Mouse (Mus musculus) erythroid progenitor cell, adult 5-6 weeks (primary cell): ENCODE results near the gene Slc35f1. TPM values are rescaled to one million over a fixed set of nuclear protein-coding genes. Genes with fewer than 3 reads are reported as not detected.

ENCODE experiments used
- ATAC-seq: replicated peaks from 2 replicates; pipeline ENCODE4 v1.8.0; 2016; ENCODE audit warnings: moderate number of reproducible peaks, mild to moderate bottlenecking, moderate TSS enrichment, inconsistent platforms; ENCODE audit not compliant: poor library complexity, low FRiP score, severe bottlenecking
- total RNA-seq, 2 experiments: library from RNA; stranded (forward) in 1 of 2; stranded (reverse) in 1 of 2; fragments of 150-400 nt in 1 of 2; fragments of 186-747, 209-891 nt in 1 of 2; gene quantifications; 2 replicates each; pipeline versions ENCODE4 v1.2.3 to v1.2.4; 2015 to 2017; ENCODE audit warnings: low replicate concordance in 2 of 2

Gene Slc35f1
- total RNA-seq, 2 experiments from 2014 or later: not detected

- ATAC-seq: no peak
These were observed 370.4 kb downstream of the Slc35f1 start for GRCm38 (mm10) chr10:53060745-53061144.

GRCm38 (mm10) chr10:53062741-53063140 is 372.4 kb downstream of the Slc35f1 start:
- no peak for ATAC-seq

- no peak for ATAC-seq
These were observed 397.5 kb downstream of the Slc35f1 start for GRCm38 (mm10) chr10:53087811-53088210.

- no peak for ATAC-seq
These were observed 401.2 kb downstream of the Slc35f1 start for GRCm38 (mm10) chr10:53091525-53091924.

- ATAC-seq: no peak
These were observed 406.1 kb downstream of the Slc35f1 start for GRCm38 (mm10) chr10:53096446-53096845.

GRCm38 (mm10) chr10:53100881-53101280 is 410.5 kb downstream of the Slc35f1 start:
- ATAC-seq: no peak

- ATAC-seq: no peak
These were observed 411.1 kb downstream of the Slc35f1 start for GRCm38 (mm10) chr10:53101412-53101811.

GRCm38 (mm10) chr10:53102423-53102822 is 412.1 kb downstream of the Slc35f1 start:
- no peak for ATAC-seq

GRCm38 (mm10) chr10:53115028-53115427 is 424.7 kb downstream of the Slc35f1 start:
- ATAC-seq: peak; percentile 82; the same call in 1 of the 2 replicates

GRCm38 (mm10) chr10:53115673-53116398 is 425.5 kb downstream of the Slc35f1 start:
- no peak for ATAC-seq

GRCm38 (mm10) chr10:53120608-53121007 is 430.3 kb downstream of the Slc35f1 start:
- no peak for ATAC-seq

GRCm38 (mm10) chr10:53124365-53124764 is 434.0 kb downstream of the Slc35f1 start:
- no peak for ATAC-seq

GRCm38 (mm10) chr10:53132707-53133106 is 442.4 kb downstream of the Slc35f1 start:
- ATAC-seq: no peak

GRCm38 (mm10) chr10:53150321-53150720 is 460.0 kb downstream of the Slc35f1 start:
- no peak for ATAC-seq

- ATAC-seq: no peak
These were observed 460.6 kb downstream of the Slc35f1 start for GRCm38 (mm10) chr10:53150916-53151315.

GRCm38 (mm10) chr10:53156374-53156773 is 466.0 kb downstream of the Slc35f1 start:
- no peak for ATAC-seq

GRCm38 (mm10) chr10:53157740-53158139 is 467.4 kb downstream of the Slc35f1 start:
- no peak for ATAC-seq
